Mouse (Mus musculus): ENCODE data around the gene Coq3. TPM values are rescaled to one million over a fixed set of nuclear protein-coding genes. Genes with fewer than 3 reads are reported as not detected.

The Coq3 gene
- 18.8 and 20.9 TPM in 2 replicates for polyA plus RNA-seq (2015; fragmentation: Nextera tagmentation; extraction: Ambion mirVana)

GRCm38 (mm10) chr4:21879565-21880220, at the start of gene Coq3:
Coq3 (plus strand) TSS chr4:21879673.

GRCm38 (mm10) chr4:21847481-21848286, 31.8 kb upstream of the Coq3 start, which contains the start of gene Pnisr:
Pnisr (plus strand) TSS chr4:21847583.

GRCm38 (mm10) chr4:21930971-21931771, 51.7 kb downstream of the Coq3 start, which contains the start of gene Faxc:
Faxc (plus strand) TSS chr4:21931329.

Other genes starting within 250 kb of the Coq3 start
- 0.32 and 0.33 TPM in 2 replicates for gene Prdm13, start 193.7 kb upstream of the Coq3 start, polyA plus RNA-seq (2015; fragmentation: Nextera tagmentation; extraction: Ambion mirVana)
- 61.3 and 63.9 TPM in 2 replicates for gene Ccnc, start 152.0 kb upstream of the Coq3 start, polyA plus RNA-seq (2015; fragmentation: Nextera tagmentation; extraction: Ambion mirVana)
- gene Usp45, start 112.5 kb upstream of the Coq3 start, polyA plus RNA-seq (2015; fragmentation: Nextera tagmentation; extraction: Ambion mirVana), result 4.5 and 4.8 TPM in 2 replicates
- 25.8 and 26.2 TPM in 2 replicates for gene Tstd3, start 112.5 kb upstream of the Coq3 start, polyA plus RNA-seq (2015; fragmentation: Nextera tagmentation; extraction: Ambion mirVana)
- 117 and 145 TPM in 2 replicates for gene Pnisr, start 32.1 kb upstream of the Coq3 start, polyA plus RNA-seq (2015; fragmentation: Nextera tagmentation; extraction: Ambion mirVana)
- gene Faxc, start 51.7 kb downstream of the Coq3 start, polyA plus RNA-seq (2015; fragmentation: Nextera tagmentation; extraction: Ambion mirVana), result 10.0 and 10.8 TPM in 2 replicates

Data from neural tube, postnatal 0 days (tissue).